Mouse (Mus musculus) liver (tissue): ENCODE results near the gene Sgk1.

Experiments
- DNase-seq: peaks from one replicate; pipeline ENCODE4 v3.0.0-alpha.2; 2020; ENCODE audit warnings: mixed read lengths

Gene Sgk1

DNA sequence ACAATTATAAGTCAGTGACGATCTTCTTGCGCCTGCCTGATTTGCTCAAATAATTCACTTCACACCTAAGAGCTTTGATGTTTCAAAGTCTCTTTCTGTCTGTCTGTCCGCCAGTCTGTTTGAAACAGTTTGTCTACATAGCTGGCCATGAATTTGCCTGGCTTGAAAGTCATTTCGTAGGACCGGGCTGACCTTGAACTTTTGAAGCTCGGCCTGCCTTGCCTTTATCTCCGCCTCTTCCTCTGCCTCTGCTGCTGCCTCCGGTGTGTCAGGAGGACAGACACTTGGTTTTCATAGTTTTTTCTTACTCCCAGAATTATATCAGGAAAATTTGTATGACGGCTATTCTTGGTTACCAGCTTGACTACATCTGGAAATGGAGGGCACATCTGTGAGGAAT is 96.4 kb downstream of the Sgk1 start:
- DNase-seq = no peak

DNA sequence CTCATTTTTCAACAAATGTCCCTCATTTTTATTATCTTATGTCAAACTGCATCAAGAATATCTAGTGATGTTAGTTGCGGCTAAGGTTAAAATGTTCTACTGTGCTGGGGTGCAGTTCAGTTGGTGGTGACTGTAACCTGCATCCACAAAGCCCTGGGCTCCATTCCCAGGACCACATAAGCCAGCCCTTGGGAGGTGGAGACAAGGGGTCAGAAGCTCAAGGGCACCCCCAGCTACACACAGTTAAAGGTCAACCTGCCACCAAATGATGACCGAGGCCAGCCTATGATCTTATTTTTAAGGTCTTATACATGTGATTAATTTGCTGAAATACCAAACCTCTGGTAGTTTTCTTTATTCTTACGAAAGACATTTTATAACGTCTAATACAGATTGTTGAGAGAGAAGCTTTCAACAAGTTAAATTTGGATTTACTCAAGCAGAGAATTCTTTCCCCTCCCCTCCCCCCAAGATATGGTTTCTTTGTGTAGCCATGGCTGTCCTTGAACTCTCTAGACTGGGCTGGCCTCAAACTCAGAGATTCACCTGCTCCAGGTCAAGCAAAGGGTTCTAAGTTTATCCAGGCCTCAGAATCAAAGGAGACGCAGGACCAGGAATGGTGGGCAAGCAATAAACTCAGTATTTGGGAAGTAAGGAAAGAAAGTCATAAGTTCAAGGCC is 97.4 kb downstream of the Sgk1 start:
- no peak for DNase-seq

DNA sequence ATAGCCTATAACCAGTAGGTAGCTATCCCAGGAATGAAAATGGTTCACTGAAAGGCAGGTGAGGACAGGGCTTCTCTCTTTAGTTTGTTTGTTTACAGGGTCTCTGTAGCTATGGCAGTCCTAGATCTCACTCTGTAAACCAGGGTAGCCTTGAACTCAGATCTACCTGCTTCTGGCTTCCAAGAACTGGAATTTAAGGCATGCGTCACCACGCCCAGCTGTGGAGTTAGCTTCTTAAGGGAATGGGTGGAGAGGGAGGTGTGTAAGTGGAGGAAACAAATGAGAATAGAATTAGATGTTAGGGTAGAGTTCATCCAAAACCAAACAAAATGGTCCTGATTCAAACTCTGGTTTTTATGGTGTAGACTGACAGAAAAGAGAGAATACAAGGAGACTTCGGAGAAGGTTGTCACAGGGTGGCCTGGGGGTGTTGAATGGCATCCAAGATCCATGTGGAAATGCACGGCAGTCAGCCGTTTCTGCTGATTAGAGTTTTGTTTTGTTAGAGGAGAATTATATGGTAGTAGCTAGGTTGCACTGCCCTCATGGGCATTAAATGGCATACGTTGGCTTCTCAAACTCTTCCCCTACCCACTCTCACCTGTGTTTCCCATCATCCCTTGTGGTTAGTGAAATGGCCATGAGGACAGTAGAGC is 98.9 kb downstream of the Sgk1 start:
- DNase-seq = no peak

DNA sequence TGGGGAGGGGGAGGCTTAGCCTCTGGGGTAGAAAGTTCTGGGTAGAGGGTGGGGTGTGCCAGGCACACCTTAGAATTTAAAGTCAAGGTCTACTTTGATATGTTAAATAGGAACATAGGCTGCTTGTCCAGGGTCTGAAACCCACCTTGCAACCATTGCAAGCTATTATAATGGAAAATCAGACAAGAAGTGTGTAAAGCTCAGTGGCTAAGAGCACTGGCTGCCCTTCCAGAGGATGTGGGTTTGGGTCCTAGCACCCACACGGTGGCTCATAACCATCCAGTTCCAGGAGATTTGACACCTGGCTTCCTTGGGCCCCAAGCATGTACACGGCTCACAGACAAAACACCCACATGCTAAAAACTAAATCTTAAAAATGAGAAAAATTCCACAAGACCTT is 100.3 kb downstream of the Sgk1 start:
- DNase-seq = no peak

DNA sequence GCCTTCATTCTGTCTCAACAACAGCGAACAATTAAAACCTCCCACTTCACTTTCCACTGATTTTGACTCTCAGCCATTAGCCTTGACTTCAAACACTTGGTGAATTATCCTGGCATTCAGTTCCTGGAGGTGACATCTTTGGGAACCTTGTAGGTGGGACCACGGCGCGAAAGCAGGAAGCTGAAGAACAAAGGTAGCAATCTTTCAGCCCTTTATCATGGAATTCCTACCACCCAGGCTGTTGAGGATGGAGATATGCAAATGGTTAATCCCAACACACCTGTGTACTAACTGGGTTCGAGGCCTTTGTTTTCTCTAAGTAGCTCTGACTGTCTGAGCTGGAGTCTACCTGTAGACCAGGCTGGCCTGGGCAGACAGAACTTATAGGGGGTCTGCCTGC is 106.5 kb downstream of the Sgk1 start:
- DNase-seq = no peak

DNA sequence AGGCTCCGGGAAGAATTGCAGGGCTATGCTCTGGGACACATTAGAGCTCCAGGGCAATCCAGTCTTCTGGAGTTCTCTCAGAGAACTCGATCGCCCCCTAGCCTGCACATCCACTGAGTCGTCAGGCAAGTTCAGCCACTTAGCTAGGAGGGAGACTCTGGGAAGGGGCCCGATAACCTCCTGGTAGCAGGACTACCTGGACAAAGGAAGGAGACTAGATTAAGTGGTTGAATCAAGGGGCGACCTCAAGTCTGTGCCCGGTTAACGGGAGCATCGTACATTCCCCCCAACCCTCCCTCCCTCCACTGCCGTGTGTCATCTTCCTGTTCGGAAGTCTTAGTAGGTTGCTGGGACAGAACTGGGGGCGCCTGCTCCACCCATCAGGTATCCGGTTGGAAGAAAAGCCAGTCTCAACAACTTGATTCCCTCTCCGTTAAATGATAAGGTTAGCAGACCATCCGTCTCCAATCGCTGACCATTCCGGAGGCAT is 109.4 kb downstream of the Sgk1 start:
- peak; percentile 72 for DNase-seq

DNA sequence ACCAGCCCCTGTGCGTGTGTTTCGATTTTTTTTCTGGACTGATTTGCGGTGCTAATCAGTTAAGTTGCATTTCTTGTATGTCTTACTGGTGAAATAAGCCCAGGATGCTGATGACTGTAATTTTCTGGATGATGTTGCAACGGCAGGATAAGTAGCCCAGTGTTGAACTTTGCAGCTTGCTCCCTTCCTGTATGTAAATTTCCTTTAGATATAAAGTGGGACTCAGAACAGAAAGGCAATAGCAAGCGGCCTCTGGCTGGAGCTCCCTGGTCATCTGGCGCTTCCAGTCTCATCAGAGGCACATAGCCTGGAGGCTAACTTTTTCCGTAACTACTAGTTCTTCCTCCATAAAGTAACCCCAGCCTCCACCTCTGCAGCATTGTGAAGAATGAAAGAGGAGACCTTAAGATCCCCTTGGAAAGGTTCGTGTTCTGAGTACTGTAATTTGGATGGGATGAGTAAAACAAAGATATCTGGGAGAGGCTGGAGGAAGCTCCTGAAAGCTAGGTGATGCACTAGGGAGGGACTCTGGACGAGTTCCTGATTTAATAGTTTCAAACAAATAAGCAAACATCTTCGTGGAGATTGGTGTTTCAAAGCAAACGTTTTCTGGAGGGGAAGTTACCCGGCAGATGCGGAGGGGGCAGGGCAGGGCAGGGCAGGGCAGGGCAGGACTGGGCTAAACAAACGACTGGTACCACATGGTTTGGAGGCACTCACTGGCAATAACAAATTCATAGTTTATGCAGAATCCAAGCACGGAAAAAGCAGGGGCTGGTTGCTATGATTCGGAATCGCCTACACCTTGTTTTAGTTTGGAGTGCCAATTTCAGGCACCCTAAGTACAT is 110.2 kb downstream of the Sgk1 start:
- peak; percentile 19 for DNase-seq

DNA sequence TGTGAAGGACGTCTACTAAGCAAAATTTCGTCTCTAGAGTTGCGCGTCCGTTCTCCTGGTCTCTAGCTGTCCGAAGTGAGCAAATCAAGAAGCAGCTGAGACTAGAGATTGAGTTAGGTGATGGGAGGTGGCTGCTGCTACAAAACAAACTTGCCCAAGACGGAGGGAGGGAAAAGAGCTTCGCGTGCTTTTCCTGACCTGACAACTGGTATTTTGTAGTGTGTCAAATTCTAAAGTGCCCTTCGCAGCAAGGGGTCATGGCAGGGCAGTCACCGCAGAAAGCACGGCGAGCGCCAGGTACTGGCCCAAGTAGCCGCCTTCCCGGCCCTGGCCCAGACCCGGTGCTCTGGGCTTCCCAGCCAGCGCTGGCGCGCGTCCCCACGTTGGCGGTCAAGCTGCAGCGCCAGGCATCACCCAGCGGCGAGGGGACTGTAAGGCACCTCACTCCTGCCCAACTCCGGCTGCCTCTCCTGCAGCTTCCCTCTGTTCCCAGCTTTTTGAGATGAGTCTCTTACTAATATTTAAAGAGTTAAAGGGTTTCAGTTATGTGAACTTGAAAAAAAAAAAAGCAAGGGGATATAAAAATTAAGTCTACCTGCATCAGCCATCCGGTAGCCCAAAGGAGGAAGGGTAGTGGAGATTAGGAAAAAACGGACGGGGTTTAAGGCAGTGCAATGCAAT is 111.0 kb downstream of the Sgk1 start:
- DNase-seq = peak; percentile 72

DNA sequence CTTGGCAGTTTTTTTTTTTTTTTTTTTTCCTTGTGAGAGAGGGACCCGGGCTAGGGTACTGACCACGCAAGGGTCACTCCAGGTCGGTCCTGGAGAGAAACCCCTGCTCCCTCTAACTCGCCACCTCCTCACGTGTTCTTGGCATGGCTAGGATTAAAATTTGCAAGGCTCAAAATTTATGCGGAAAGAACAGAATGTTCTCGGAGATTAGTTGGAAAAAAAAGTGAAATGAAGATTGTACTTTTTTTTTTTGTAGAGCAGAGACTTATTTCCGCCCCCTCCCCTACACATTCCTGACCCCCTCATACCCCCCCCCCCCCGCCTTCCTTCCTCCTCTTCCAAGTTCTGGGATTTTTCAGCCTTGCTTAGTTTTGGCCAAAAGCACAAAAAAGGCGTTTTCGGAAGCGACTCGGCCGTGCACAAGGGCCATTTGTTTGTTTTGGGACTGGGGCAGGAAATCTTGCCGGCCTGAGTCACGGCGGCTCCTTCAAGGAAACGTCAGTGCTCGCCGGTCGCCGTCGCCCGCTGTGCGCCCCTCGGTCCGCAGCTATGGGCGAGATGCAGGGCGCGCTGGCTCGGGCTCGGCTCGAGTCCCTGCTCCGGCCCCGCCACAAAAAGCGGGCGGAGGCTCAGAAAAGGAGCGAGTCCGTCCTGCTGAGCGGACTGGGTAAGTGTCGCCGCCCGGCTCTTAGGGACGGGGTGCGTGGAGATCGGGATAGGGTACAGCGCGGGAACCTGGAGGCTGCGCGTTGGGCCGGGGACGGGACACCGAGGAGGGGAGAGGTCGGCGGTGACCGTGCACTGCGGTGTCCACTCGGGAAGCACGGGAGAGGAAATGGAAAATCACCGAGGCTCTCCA is 111.8 kb downstream of the Sgk1 start:
- peak; percentile 59 for DNase-seq

DNA sequence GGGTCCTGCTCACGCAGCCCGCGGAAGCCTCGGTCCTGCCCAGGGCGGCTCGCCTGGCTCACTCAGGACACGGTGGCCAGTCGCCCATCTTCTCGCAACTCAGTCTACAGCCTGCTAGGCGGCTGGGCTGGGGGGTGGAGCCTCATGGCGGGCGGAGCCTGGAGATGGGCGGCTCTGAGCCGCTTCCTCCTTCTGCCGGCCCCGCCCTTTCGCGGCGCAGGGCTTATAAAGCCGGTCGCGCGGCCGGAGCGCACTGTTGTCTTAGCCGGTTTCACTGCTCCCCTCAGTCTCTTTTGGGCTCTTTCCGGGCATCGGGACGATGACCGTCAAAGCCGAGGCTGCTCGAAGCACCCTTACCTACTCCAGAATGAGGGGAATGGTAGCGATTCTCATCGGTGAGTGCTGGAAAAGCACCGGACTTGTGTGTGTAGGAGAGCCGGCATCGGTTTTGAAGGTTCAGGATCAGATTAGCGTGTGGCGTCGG is 112.5 kb downstream of the Sgk1 start:
- DNase-seq = peak; percentile 95

DNA sequence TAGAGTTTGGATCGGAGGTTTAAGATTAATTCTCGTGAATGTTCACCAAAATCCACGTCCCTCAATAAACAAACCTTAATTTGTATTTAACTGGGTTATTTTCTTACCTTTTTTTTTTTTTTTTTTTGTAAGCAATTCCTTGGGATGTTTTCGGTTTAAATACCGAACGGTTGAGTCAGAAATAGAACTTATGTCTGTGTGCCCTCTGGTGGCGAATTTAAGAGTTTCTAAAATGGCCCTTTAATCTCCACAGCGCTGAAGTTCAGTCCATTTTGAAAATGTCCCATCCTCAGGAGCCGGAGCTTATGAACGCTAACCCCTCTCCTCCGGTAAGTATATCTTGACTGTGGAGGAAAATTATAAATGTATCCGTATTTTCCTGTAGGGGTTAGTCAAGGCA is 113.2 kb downstream of the Sgk1 start:
- DNase-seq = peak; percentile 43

DNA sequence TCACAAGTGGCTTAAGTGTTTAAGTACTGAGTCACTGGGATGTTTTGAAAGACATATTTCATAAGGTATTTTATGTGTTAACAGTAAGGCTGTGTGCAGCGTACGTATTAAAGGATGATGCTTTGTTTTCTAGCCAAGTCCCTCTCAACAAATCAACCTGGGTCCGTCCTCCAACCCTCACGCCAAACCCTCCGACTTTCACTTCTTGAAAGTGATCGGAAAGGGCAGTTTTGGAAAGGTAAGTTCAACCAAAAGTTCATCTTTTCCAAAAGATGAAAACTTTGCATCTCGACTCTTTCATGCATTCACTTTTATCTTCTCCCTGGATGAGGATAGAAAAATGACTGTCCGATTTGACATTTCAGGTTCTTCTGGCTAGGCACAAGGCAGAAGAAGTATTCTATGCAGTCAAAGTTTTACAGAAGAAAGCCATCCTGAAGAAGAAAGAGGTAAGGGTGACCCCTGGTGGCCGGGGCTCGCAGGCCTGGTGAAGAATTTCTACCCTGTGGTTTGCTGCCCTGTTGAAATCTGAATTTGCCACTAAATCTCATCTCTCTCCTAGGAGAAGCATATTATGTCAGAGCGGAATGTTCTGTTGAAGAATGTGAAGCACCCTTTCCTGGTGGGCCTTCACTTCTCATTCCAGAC is 113.8 kb downstream of the Sgk1 start:
- peak; percentile 66 for DNase-seq

DNA sequence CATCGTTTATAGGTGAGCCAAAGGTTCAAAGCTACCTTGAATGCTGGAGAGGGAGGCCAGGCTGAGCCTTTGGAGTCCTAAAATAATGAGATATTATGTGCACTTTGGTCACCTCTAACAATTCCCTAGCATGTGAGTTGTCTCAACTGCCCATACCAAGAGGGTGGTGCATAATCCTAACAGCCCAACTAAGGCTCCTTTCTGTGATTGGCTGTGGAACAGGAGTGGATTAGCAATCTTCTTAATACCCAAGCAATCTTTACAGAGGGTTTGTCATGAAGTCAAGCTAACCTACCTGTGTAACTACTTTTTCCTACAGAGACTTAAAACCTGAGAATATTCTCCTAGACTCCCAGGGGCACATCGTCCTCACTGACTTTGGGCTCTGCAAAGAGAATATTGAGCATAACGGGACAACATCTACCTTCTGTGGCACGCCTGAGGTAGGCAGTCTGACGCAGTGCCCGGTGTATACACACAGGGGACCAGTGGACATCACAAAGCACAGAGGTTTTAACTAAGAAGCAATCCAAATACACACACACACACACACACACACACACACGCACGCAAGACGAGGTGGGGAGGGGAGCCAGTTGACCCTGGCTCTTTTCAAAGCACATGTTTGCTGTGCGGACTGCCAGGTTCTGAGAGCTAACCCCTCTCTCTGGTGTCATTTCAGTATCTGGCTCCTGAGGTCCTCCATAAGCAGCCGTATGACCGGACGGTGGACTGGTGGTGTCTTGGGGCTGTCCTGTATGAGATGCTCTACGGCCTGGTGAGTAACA is 114.9 kb downstream of the Sgk1 start:
- DNase-seq = no peak

DNA sequence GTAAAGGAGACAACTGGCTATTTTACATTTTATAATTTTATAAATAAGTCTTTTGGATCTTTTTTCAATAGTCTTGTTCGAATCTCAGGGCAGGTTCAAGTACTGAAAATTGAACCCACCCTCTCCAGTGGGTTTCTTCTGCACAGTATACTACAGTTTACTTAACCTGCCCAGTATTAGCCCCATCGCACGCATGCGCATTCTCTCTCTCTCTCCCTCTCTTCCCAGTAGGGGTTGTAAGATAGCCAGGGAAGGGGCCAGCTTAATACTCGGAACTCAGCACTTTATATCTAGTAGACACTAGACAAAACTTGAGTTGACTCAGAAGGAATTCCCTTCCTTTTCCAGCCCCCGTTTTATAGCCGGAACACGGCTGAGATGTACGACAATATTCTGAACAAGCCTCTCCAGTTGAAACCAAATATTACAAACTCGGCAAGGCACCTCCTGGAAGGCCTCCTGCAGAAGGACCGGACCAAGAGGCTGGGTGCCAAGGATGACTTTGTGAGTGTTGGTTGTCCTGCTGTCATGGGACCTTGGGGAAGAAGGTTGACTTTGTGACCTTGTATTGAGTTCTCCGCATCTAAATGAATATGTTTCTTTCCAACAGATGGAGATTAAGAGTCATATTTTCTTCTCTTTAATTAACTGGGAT is 115.7 kb downstream of the Sgk1 start:
- no peak for DNase-seq

DNA sequence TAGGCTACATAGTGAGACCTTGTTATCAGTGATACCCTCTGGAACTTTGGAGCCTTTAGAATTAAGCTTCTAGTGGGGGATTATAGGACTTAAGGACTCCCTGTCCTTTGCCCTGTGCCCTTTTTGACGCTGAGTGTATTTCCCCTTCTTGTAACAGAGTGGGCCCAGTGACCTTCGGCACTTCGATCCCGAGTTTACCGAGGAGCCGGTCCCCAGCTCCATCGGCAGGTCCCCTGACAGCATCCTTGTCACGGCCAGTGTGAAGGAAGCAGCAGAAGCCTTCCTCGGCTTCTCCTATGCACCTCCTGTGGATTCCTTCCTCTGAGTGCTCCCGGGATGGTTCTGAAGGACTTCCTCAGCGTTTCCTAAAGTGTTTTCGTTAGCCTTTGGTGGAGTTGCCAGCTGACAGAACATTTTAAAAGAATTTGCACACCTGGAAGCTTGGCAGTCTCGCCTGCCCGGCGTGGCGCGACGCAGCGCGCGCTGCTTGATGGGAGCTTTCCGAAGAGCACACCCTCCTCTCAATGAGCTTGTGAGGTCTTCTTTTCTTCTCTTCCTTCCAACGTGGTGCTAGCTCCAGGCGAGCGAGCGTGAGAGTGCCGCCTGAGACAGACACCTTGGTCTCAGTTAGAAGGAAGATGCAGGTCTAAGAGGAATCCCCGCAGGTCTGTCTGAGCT is 116.7 kb downstream of the Sgk1 start:
- no peak for DNase-seq

DNA sequence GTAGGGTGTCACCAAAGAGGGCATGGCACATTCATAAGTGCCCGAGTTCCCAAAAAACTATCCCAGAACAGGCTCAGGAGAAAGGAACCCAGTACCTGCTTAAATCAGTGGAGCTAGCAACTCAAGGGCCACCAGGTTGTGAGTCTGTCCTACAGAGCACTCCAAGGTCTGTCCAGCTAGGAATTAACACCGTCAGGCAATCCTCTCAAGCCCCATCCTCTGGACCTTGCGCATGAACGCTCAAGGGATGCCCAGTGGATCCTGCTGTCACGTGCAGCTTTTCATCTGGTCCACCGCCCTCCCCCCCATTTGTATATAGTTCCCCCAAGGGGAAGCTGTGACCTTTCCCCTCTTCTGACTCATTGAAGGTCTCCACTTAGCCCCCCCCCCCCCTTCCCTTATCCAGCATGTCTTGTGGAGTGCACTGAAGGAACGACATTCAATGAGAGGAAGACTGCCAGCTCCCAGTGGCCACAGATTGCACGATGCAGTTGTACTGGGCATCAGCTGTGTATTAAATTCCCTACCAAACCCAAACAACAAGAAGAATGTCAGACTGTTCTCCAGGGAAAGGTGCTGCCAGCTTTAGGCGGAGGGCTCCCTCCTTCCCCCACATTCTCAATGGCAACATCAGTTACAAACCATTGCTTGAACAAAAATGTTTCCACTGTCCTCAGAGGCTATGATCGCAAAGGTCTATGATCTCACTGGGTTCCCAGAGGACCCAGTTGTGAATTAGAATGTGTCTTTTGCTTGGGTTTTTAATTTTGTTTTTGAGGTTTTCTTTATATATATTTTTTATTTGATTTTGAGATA is 118.7 kb downstream of the Sgk1 start:
- no peak for DNase-seq

DNA sequence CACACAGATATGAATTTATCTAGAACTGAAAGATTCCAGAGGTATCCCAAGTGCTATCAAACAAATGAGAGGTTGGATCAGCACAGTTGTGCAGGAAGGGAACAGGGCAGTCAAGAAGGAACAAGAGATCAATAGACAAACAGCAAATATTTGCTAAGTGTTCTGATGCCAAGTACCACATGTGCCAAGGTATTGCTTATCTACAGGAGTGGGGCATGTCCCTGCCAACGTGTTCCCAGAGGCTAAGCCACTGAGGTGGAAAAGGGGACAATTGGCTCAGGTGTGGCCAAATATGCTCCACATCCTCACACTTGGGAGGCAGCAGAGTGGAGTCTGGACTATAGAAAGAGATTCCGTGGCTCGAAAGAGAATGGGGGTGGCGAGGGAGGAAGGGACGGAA is 119.6 kb downstream of the Sgk1 start:
- DNase-seq = no peak

DNA sequence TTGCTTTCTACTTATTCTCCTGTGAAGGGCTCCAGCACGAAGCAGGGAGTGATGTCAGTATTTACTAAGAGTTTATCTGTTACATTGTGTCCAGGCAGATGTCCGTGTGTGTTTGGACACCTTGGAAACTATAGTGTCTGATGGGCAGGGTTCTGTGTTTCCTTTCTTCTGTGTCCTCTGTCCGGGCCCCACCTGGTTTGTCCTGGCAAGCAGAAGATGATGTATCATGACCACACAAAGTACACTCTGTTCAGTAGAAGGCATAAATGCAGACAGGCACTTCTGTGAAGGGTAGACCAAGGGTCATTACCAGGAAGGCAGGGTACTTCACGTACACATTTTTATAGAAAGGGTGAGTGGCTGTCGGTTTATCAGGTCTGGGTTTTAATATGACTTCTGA is 122.8 kb downstream of the Sgk1 start:
- no peak for DNase-seq
